Mouse (Mus musculus): Measurements from ENCODE around the gene Tspan9.

DNA sequence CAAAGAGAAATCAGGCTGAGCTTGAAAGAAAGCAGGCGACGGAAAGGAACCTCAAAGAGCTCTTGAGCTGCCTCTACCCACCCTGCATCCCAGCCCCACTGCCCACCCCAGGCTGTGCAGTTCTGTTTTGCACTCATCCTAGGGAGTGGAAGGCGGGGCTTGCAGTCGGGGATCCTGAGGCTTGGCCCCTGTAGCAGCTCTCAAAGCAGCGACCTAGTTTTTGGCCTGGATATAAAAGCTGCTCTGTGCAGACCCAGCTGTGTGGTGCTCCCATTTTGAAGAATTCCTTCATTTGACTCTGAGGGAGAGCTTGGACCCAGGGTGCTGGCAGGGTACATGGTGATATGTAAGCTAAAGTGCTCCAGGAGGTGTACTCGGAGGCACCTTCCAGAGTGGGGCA lies 218.6 kb downstream of the Tspan9 start:
- TF ChIP-seq EP300 (IDR thresholded peaks at IDR 0.05; ENCODE audit: low read depth) (no peak), CTCF (IDR thresholded peaks at IDR 0.05; ENCODE audit: low read depth) (no peak)
